Mouse (Mus musculus) olfactory bulb, adult 2 months (tissue): ENCODE measurements around the gene Tbc1d2b. TPM values are rescaled to one million over a fixed set of nuclear protein-coding genes. Genes with fewer than 3 reads are reported as not detected.

Source experiments
- H3K27ac ChIP-seq: fragments of 200-500 bp; 2 replicates; pipeline ENCODE4 v1.5.1; 2012; ENCODE audit warnings: low read depth, low read length; ENCODE audit not compliant: insufficient read depth
- H3K4me1 ChIP-seq: fragments of 200-500 bp; 2 replicates; pipeline ENCODE4 v1.6.1; 2012; ENCODE audit warnings: low read length; ENCODE audit not compliant: control insufficient read depth, insufficient read depth
- H3K4me3 ChIP-seq: fragments of 200-500 bp; 2 replicates; pipeline ENCODE4 v1.5.1; 2012; ENCODE audit warnings: mild to moderate bottlenecking, low read depth, low read length, moderate library complexity; ENCODE audit not compliant: insufficient read depth
- CTCF ChIP-seq: fragments of 200-500 bp; IDR thresholded peaks from 2 replicates; pipeline ENCODE4 v1.5.1; 2012; ENCODE audit warnings: low read depth, mild to moderate bottlenecking, low read length, moderate library complexity; ENCODE audit not compliant: insufficient read depth
- POLR2A ChIP-seq: fragments of 200-500 bp; IDR thresholded peaks from 2 replicates; pipeline ENCODE4 v1.6.1; 2012; ENCODE audit warnings: mild to moderate bottlenecking, low read depth, low read length, moderate library complexity; ENCODE audit not compliant: insufficient read depth
- WGBS: fragments of 180-500 bp; shearing (Covaris S2); methylation state at CpG from one replicate; pipeline ENCODE4 v1.1.7; 2018; 5-methylcytosine and 5-hydroxymethylcytosine counted together
- polyA plus RNA-seq: library from polyadenylated mRNA; stranded (reverse); fragments of >200 nt; gene quantifications from 2 replicates; pipeline ENCODE4 v1.2.4, GENCODE M21; 2012; ENCODE audit warnings: low replicate concordance; ENCODE audit not compliant: missing spikeins, insufficient read depth, insufficient read length

Gene Tbc1d2b
- polyA plus RNA-seq, 1 experiment = not detected

GRCm38 (mm10) chr9:90260600-90261375, 9.8 kb downstream of the Tbc1d2b start:
- H3K27ac ChIP-seq = no peak overlapping the region
- no peak overlapping the region for H3K4me3 ChIP-seq
- no peak for TF ChIP-seq POLR2A
- WGBS = 82% methylated on average over 13 of the region's 13 CpGs
- H3K4me1 ChIP-seq = peaks cover 18% of the 10 kb centered on the region

GRCm38 (mm10) chr9:90260079-90260478, 10.5 kb downstream of the Tbc1d2b start:
- H3K4me3 ChIP-seq = no peak overlapping the region
- TF ChIP-seq CTCF (no peak), POLR2A (no peak)
- 85% methylated on average over 6 of the region's 6 CpGs for WGBS
- peaks cover 19% of the 10 kb centered on the region for H3K4me1 ChIP-seq
- H3K27ac ChIP-seq = no peak overlapping the region

DNA sequence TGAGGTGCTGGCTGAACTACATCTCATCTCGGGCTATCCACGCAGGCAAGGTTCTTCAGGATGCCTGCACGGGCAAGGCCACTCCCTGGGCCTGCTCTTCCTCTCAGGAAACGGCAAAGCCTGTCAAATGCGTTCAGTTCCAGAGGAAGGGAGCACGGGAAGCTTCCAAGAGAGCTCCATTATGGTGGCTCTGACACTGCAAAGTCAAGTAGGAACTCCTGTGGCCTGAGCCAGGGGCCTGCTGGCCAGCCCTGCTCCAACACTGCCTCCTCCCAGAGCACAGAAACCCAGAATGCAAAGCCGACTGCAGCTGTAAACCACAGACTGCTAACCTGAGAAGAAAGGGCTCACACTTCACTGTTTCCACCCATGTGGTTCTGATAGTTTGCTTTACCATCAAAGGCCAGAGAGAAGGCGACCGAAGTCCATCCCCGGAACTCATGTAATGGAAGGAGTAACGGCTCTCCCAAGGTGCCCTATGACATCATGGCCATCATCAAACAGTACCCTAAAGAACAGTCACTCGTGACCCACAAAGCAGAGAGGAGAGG, 11.1 kb downstream of the Tbc1d2b start:
- H3K4me3 ChIP-seq = no peak overlapping the region
- 87% methylated on average over 12 of the region's 12 CpGs for WGBS
- H3K4me1 ChIP-seq = peaks cover 19% of the 10 kb centered on the region
- TF ChIP-seq CTCF = no peak
- no peak for TF ChIP-seq POLR2A
- H3K27ac ChIP-seq = no peak overlapping the region

DNA sequence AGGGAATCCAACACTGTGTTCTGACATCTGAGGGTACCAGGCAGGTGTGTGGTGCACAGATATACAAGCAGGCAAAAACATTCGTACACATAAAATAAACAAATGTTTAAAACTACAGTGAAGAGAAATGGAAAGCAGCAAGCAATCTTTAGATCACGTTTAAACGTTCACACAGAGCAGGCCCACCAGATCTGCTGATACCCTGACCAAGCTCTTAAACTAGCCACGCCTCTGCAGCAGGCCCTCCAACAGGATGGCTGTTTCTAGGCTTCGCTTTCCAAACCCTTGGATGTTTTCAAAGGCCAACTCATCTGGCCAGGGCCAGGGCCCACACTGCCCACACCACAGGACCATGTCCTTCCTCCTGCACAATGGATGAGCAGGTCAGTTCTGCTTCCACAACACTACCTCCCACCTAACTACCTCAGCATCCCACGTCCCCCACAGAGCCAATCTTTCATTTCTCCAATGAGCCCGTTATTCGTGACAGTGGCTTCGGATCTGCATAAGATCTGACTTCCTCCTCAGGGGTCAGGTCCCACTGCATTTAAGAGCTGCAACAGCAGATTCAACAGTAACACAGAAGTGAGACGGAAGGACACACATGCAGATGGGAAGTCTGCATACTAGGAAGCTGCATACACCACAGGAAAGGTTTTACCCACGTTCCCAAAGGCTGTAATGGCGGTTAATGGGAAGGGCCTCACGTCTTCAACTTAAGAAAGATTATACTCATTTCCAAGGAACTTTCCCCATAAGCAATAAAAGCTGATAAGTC, 12.7 kb downstream of the Tbc1d2b start:
- no peak overlapping the region for H3K4me3 ChIP-seq
- WGBS = 91% methylated on average over 13 of the region's 13 CpGs
- H3K27ac ChIP-seq = no peak overlapping the region
- no peak for TF ChIP-seq POLR2A
- no peak for TF ChIP-seq CTCF
- H3K4me1 ChIP-seq = peaks cover 19% of the 10 kb centered on the region

DNA sequence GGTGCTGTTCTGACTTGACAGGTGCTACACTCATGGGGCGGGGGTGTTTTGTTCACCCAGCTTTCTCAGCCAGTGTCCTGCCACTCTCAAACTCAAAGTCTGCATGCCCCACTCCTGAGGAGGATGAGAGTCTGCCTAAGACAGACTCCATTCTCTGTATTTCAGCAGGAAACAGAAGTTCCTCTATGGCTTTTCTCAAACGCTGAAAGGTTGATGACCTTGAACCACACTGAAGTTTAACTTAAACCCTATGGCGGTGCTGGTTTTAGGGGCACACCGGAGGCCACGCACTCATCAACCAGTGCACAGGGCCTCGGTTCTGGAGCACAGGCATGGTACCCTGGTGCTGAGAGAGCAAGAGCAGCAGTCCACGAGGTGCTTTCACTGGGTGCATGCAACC, 13.4 kb downstream of the Tbc1d2b start:
- peaks cover 19% of the 10 kb centered on the region for H3K4me1 ChIP-seq
- 78% methylated on average over 7 of the region's 7 CpGs for WGBS
- no peak overlapping the region for H3K27ac ChIP-seq
- TF ChIP-seq CTCF (no peak), POLR2A (no peak)
- no peak overlapping the region for H3K4me3 ChIP-seq

- no peak for TF ChIP-seq CTCF
- TF ChIP-seq POLR2A = no peak
- peaks cover 19% of the 10 kb centered on the region for H3K4me1 ChIP-seq
- H3K4me3 ChIP-seq = no peak overlapping the region
- 38% methylated on average over 6 of the region's 6 CpGs for WGBS
- no peak overlapping the region for H3K27ac ChIP-seq
Observed at GRCm38 (mm10) chr9:90255844-90256405, 14.7 kb downstream of the Tbc1d2b start.

GRCm38 (mm10) chr9:90253181-90253580, 17.4 kb downstream of the Tbc1d2b start:
- 89% methylated on average over 2 of the region's 2 CpGs for WGBS
- H3K27ac ChIP-seq = no peak overlapping the region
- TF ChIP-seq CTCF = no peak
- no peak for TF ChIP-seq POLR2A

GRCm38 (mm10) chr9:90250964-90251750, 19.4 kb downstream of the Tbc1d2b start:
- no peak overlapping the region for H3K27ac ChIP-seq
- H3K4me1 ChIP-seq = peaks cover 11% of the 10 kb centered on the region
- no peak overlapping the region for H3K4me3 ChIP-seq
- TF ChIP-seq CTCF (no peak), POLR2A (no peak)
- WGBS = 83% methylated on average over 13 of the region's 13 CpGs

More at GRCm38 (mm10) chr9:90253181-90253580, 17.4 kb downstream of the Tbc1d2b start:
- H3K4me3 ChIP-seq = no peak overlapping the region
- H3K4me1 ChIP-seq = peaks cover 15% of the 10 kb centered on the region
